Mouse (Mus musculus) cerebellum, postnatal 14 days (tissue): ENCODE data around the gene Socs4.
"Not testable (repeated sequence)": the region's sequence is repeated elsewhere in the genome, so short reads cannot be mapped to it uniquely, and the experiment has no call there.

Experiments used
- DNase-seq, 2 experiments: peaks; one replicate each; pipeline ENCODE4 v3.0.0; 2021; ENCODE audit warnings: mixed read lengths in 2 of 2

Gene Socs4

GRCm38 (mm10) chr14:47291772-47292171 is 15.0 kb downstream of the Socs4 start:
- DNase-seq, result no peak

GRCm38 (mm10) chr14:47294136-47294535 is 17.4 kb downstream of the Socs4 start:
- no peak for DNase-seq

GRCm38 (mm10) chr14:47296232-47296631 is 19.5 kb downstream of the Socs4 start:
- no peak for DNase-seq

- peak; percentile 95 to 96 for DNase-seq
Measured at GRCm38 (mm10) chr14:47297785-47298407, 21.2 kb downstream of the Socs4 start, which contains the start of gene Mapk1ip1l. TSS of gene Mapk1ip1l (plus strand) at chr14:47298266.

GRCm38 (mm10) chr14:47298408-47298792 is 21.7 kb downstream of the Socs4 start:
- no peak for DNase-seq

GRCm38 (mm10) chr14:47298819-47299261 is 22.1 kb downstream of the Socs4 start:
- DNase-seq, result peak; percentile 27 to 41

- DNase-seq, result no peak
Measured at GRCm38 (mm10) chr14:47302885-47303680, 26.4 kb downstream of the Socs4 start.

- no peak for DNase-seq
Measured at GRCm38 (mm10) chr14:47304814-47305405, 28.2 kb downstream of the Socs4 start.

GRCm38 (mm10) chr14:47305933-47306332 is 29.2 kb downstream of the Socs4 start:
- no peak for DNase-seq

- DNase-seq, result no peak
Measured at GRCm38 (mm10) chr14:47307669-47308068, 30.9 kb downstream of the Socs4 start.

GRCm38 (mm10) chr14:47309061-47309460 is 32.3 kb downstream of the Socs4 start:
- DNase-seq, result no peak

- peak; percentile 46 to 67 for DNase-seq
Measured at GRCm38 (mm10) chr14:47310342-47311181, 33.8 kb downstream of the Socs4 start.

GRCm38 (mm10) chr14:47319362-47319761 is 42.6 kb downstream of the Socs4 start:
- no peak for DNase-seq

- not testable (repeated sequence) for DNase-seq
Measured at GRCm38 (mm10) chr14:47321581-47321980, 44.9 kb downstream of the Socs4 start.

GRCm38 (mm10) chr14:47325965-47326761 is 49.4 kb downstream of the Socs4 start:
- no peak for DNase-seq

- no peak for DNase-seq
Measured at GRCm38 (mm10) chr14:47327347-47327746, 50.6 kb downstream of the Socs4 start.

GRCm38 (mm10) chr14:47331920-47332319 is 55.2 kb downstream of the Socs4 start:
- no peak for DNase-seq

GRCm38 (mm10) chr14:47334819-47335218 is 58.1 kb downstream of the Socs4 start:
- peak; percentile 71 to 81 for DNase-seq

- no peak for DNase-seq
Measured at GRCm38 (mm10) chr14:47335300-47335699, 58.6 kb downstream of the Socs4 start.

- DNase-seq, result peak; percentile 41 to 62
Measured at GRCm38 (mm10) chr14:47340231-47340925, 63.6 kb downstream of the Socs4 start.

- no peak for DNase-seq
Measured at GRCm38 (mm10) chr14:47341811-47342291, 65.1 kb downstream of the Socs4 start.
